Mouse (Mus musculus) liver, adult 2 months (tissue): Measurements from ENCODE around the gene Selenom. TPM values are rescaled to one million over a fixed set of nuclear protein-coding genes. Genes with fewer than 3 reads are reported as not detected.

Experiments used
- DNase-seq: peaks from one replicate; pipeline ENCODE4 v3.0.0-alpha.2; 2011; ENCODE audit warnings: low read depth, low spot score; ENCODE audit errors: extremely low read depth
- H3K27ac ChIP-seq: fragments of 200-500 bp; replicated peaks from 2 replicates; pipeline ENCODE4 v1.5.1; 2012; ENCODE audit warnings: low read depth, mild to moderate bottlenecking, control low read depth, inconsistent platforms, low read length; ENCODE audit not compliant: insufficient read depth
- H3K27me3 ChIP-seq: fragments of 200-500 bp; 2 replicates; pipeline ENCODE4 v1.6.1; 2012; ENCODE audit warnings: mild to moderate bottlenecking, moderate library complexity, low read length, inconsistent platforms; ENCODE audit not compliant: control insufficient read depth, insufficient read depth
- H3K36me3 ChIP-seq: fragments of 200-500 bp; 2 replicates; pipeline ENCODE4 v1.6.1; 2012; ENCODE audit warnings: low read length, inconsistent platforms; ENCODE audit not compliant: control insufficient read depth, insufficient read depth
- H3K4me1 ChIP-seq: fragments of 200-500 bp; 2 replicates; pipeline ENCODE4 v1.6.1; 2011; ENCODE audit warnings: low read length; ENCODE audit not compliant: control insufficient read depth, insufficient read depth
- H3K4me3 ChIP-seq: fragments of 200-500 bp; 2 replicates; pipeline ENCODE4 v1.5.1; 2011; ENCODE audit warnings: low read depth, mild to moderate bottlenecking, control low read depth, low read length, moderate library complexity; ENCODE audit not compliant: insufficient read depth
- H3K79me2 ChIP-seq: fragments of 200-500 bp; 2 replicates; pipeline ENCODE4 v1.6.1; 2012; ENCODE audit warnings: inconsistent platforms, mild to moderate bottlenecking, low read length, moderate library complexity; ENCODE audit not compliant: control insufficient read depth, insufficient read depth
- H3K9ac ChIP-seq: fragments of 200-500 bp; 2 replicates; pipeline ENCODE4 v1.6.1; 2012; ENCODE audit warnings: low read depth, mild to moderate bottlenecking, control low read depth, inconsistent platforms, low read length
- CTCF ChIP-seq: fragments of 200-500 bp; IDR thresholded peaks from 2 replicates; pipeline ENCODE4 v1.5.1; 2011; ENCODE audit warnings: low read depth, low read length, control low read depth
- POLR2A ChIP-seq: fragments of 200-500 bp; IDR thresholded peaks from 2 replicates; pipeline ENCODE4 v1.6.1; 2011; ENCODE audit warnings: low read length, control low read depth; ENCODE audit not compliant: insufficient read depth; ENCODE audit errors: extremely low read depth
- WGBS: fragments of 180-500 bp; shearing (Covaris S2); methylation state at CpG from one replicate; pipeline ENCODE4 v1.1.7; 2018; 5-methylcytosine and 5-hydroxymethylcytosine counted together
- polyA plus RNA-seq: library from polyadenylated mRNA; depleted of rRNA; stranded (reverse); fragments of >200 nt; gene quantifications from 2 replicates; pipeline ENCODE4 v1.2.3, GENCODE M21; 2012
- total RNA-seq: library from RNA; depleted of rRNA; stranded (reverse); fragments of >200 nt; gene quantifications from 2 replicates; pipeline ENCODE4 v1.2.3, GENCODE M21; 2014

Selenom gene
- total and polyA plus RNA-seq, 2 experiments: 2.6 to 6.3 TPM

- no peak overlapping the region for H3K27ac ChIP-seq
- no peaks in the 10 kb centered on the region for H3K36me3 ChIP-seq
- 68% methylated on average over 5 of the region's 5 CpGs for WGBS
- no peaks in the 10 kb centered on the region; the same call in 1 of the 2 replicates for H3K4me1 ChIP-seq
- TF ChIP-seq CTCF (no peak), POLR2A (no peak)
- no peak overlapping the region for H3K4me3 ChIP-seq
- peak; percentile 17 for DNase-seq
- no peaks in the 10 kb centered on the region for H3K27me3 ChIP-seq
- no peak overlapping the region for H3K9ac ChIP-seq
- H3K79me2 ChIP-seq: no peaks in the 10 kb centered on the region
These were observed 35.3 kb downstream of the Selenom start for GRCm38 (mm10) chr11:3549791-3550190.

GRCm38 (mm10) chr11:3554976-3555375 is 40.5 kb downstream of the Selenom start:
- Histone ChIP-seq H3K9ac (no peak overlapping the region), H3K4me1 (no peaks in the 10 kb centered on the region; the same call in 1 of the 2 replicates), H3K4me3 (no peak overlapping the region), H3K27me3 (no peaks in the 10 kb centered on the region), H3K79me2 (no peaks in the 10 kb centered on the region), H3K36me3 (no peaks in the 10 kb centered on the region), H3K27ac (no peak overlapping the region)
- TF ChIP-seq CTCF (no peak), POLR2A (no peak)
- 89% methylated on average over 4 of the region's 4 CpGs for WGBS
- no peak for DNase-seq

- Histone ChIP-seq H3K9ac (no peak overlapping the region), H3K4me1 (no peaks in the 10 kb centered on the region), H3K4me3 (no peak overlapping the region), H3K27ac (no peak overlapping the region), H3K79me2 (no peaks in the 10 kb centered on the region), H3K36me3 (no peaks in the 10 kb centered on the region), H3K27me3 (no peaks in the 10 kb centered on the region)
- WGBS: 60% methylated on average over 3 of the region's 3 CpGs
- no peak for DNase-seq
- TF ChIP-seq POLR2A (no peak), CTCF (no peak)
These were observed 43.4 kb downstream of the Selenom start for GRCm38 (mm10) chr11:3557852-3558251.

- Histone ChIP-seq H3K79me2 (no peaks in the 10 kb centered on the region), H3K36me3 (no peaks in the 10 kb centered on the region), H3K27me3 (no peaks in the 10 kb centered on the region), H3K9ac (no peak overlapping the region), H3K27ac (no peak overlapping the region), H3K4me3 (no peak overlapping the region), H3K4me1 (no peaks in the 10 kb centered on the region)
- no peak for TF ChIP-seq POLR2A
- TF ChIP-seq CTCF: no peak
- WGBS: 68% methylated on average over 5 of the region's 5 CpGs
- peak; percentile 45 for DNase-seq
These were observed 45.7 kb downstream of the Selenom start for GRCm38 (mm10) chr11:3560202-3560601.

GRCm38 (mm10) chr11:3563853-3564252 is 49.4 kb downstream of the Selenom start:
- peaks cover 2% of the 10 kb centered on the region; the same call in 1 of the 2 replicates for H3K4me1 ChIP-seq
- H3K79me2 ChIP-seq: no peaks in the 10 kb centered on the region
- H3K36me3 ChIP-seq: no peaks in the 10 kb centered on the region
- no peaks in the 10 kb centered on the region for H3K27me3 ChIP-seq
- H3K4me3 ChIP-seq: no peak overlapping the region
- no peak overlapping the region for H3K9ac ChIP-seq
- no peak overlapping the region for H3K27ac ChIP-seq
- TF ChIP-seq POLR2A (no peak), CTCF (no peak)
- 95% methylated on average over 6 of the region's 6 CpGs for WGBS
- no peak for DNase-seq

- 0 out of 2 replicates have a peak overlapping the region, but pooled peaks have one; percentile 37 for H3K27ac ChIP-seq
- H3K27me3 ChIP-seq: no peaks in the 10 kb centered on the region
- WGBS: 68% methylated on average over 7 of the region's 7 CpGs
- H3K4me1 ChIP-seq: peaks cover 2% of the 10 kb centered on the region; the same call in 1 of the 2 replicates
- no peaks in the 10 kb centered on the region for H3K36me3 ChIP-seq
- no peak for DNase-seq
- no peak for TF ChIP-seq POLR2A
- TF ChIP-seq CTCF: no peak
- no peak overlapping the region for H3K4me3 ChIP-seq
- H3K9ac ChIP-seq: no peak overlapping the region
- no peaks in the 10 kb centered on the region for H3K79me2 ChIP-seq
These were observed 50.0 kb downstream of the Selenom start for GRCm38 (mm10) chr11:3564451-3564850.
